Mouse (Mus musculus): ENCODE data around the gene Trim8.
A peak's percentile ranks its signal among the peaks of the same experiment; 100 is the strongest.

- peak; percentile 87 for TF ChIP-seq CTCF (IDR thresholded peaks at IDR 0.05; ENCODE audit: low read depth)
- no peak for TF ChIP-seq EP300 (IDR thresholded peaks at IDR 0.05; ENCODE audit: low read depth)
These were observed 60.6 kb downstream of the Trim8 start for GRCm38 (mm10) chr19:46562132-46562531.
